Mouse (Mus musculus) intestine, postnatal 0 days (tissue): ENCODE measurements around the gene Hyal2. TPM values are rescaled to one million over a fixed set of nuclear protein-coding genes. Genes with fewer than 3 reads are reported as not detected.

Experiments
- ATAC-seq: fragments of 200-750 bp; cut with Nextera tagmentation; 2 replicates; pipeline ENCODE4 v1.8.0; 2017; ENCODE audit warnings: mild to moderate bottlenecking, moderate TSS enrichment, moderate library complexity
- H3K27ac ChIP-seq: fragments of 300-500 bp; sonication (generic); 2 replicates; pipeline ENCODE4 v1.5.1; 2014; ENCODE audit warnings: mild to moderate bottlenecking, low read depth, low read length, moderate library complexity
- H3K27me3 ChIP-seq: fragments of 300-500 bp; sonication (generic); replicated peaks from 2 replicates; pipeline ENCODE4 v1.6.1; 2014; ENCODE audit warnings: low read length, mixed read lengths; ENCODE audit not compliant: control insufficient read depth, insufficient read depth
- H3K36me3 ChIP-seq: fragments of 300-500 bp; sonication (generic); 2 replicates; pipeline ENCODE4 v1.6.1; 2014; ENCODE audit warnings: mild to moderate bottlenecking, moderate library complexity; ENCODE audit not compliant: control insufficient read depth, insufficient read depth
- H3K4me1 ChIP-seq: fragments of 300-500 bp; sonication (generic); replicated peaks from 2 replicates; pipeline ENCODE4 v1.6.1; 2014; ENCODE audit warnings: antibody characterized with exemption, low read length, mixed read lengths; ENCODE audit not compliant: control insufficient read depth, insufficient read depth
- H3K4me2 ChIP-seq: fragments of 300-500 bp; sonication (generic); replicated peaks from 2 replicates; pipeline ENCODE4 v1.6.1; 2014; ENCODE audit warnings: low read depth, mild to moderate bottlenecking, moderate library complexity
- H3K4me3 ChIP-seq: fragments of 300-500 bp; sonication (generic); 2 replicates; pipeline ENCODE4 v1.5.1; 2014; ENCODE audit warnings: low read depth, low read length
- H3K9ac ChIP-seq: fragments of 300-500 bp; sonication (generic); 2 replicates; pipeline ENCODE4 v1.6.1; 2014; ENCODE audit warnings: mild to moderate bottlenecking, low read depth, low read length
- H3K9me3 ChIP-seq: fragments of 300-500 bp; sonication (generic); 2 replicates; pipeline ENCODE4 v1.6.1; 2016; ENCODE audit warnings: mixed run types; ENCODE audit not compliant: control insufficient read depth
- CTCF ChIP-seq: sonication (generic); IDR thresholded peaks from 2 replicates; pipeline ENCODE4 v1.5.1; 2016; ENCODE audit warnings: low read depth, mild to moderate bottlenecking, control low read depth, antibody characterized with exemption, moderate library complexity
- WGBS: fragments of 180-500 bp; shearing (Covaris S2); extraction: QIAGEN DNeasy Blood & Tissue Kit; methylation state at CpG from one replicate; pipeline ENCODE4 v1.1.7; 2014; 5-methylcytosine and 5-hydroxymethylcytosine counted together
- polyA plus RNA-seq: library from polyadenylated mRNA; unstranded; fragments of >200 nt; fragmentation: Nextera tagmentation; extraction: Ambion mirVana; gene quantifications from 2 replicates; pipeline ENCODE4 v1.2.1, GENCODE M21; 2015

The Hyal2 gene
- polyA plus RNA-seq, 1 experiment from 2014 or later: 52.8 TPM

DNA sequence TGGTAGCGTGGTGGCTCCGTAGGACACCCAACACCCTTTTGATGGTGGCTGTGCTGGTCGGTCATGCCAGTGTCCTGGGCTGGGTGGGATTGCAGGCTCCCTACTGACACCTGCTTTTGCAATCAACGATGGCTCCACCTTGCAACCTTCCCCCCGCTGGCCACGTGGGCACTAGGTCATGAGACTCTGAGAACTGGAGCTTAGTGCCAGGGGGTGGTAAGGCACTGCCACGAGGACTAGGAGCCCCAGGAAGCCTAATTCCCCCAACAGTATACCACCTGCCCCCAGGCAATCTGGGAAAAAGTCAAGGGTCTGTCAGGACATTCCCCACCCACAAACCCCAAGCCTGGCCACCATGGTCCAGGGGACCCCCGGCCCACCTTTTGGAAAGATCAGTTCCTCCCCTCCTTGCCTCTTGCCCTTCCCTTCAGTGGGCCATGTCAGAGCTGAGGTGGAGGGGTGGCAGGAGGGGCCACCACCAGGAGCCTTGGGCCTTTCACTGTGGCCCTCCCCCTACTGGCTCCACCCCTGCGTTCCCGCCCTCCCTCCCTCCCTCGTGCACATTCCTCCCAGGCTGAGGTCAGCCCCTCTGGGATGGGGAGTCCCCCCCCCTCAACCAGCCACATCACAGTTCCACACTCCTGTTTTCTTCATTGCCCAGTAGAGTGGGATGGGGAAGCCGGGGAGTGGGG is 41.1 kb downstream of the Hyal2 start, which contains the start of gene Sema3b:
Gene Sema3b, minus strand, starts transcription at position 489 of the 692 bp plus-strand sequence.
- no peaks in the 10 kb centered on the region for H3K9me3 ChIP-seq
- no peaks in the 10 kb centered on the region for H3K27me3 ChIP-seq
- peak within 1 kb of the TSS; percentile 62 for H3K4me2 ChIP-seq
- 0 out of 2 replicates have a peak within 1 kb of the TSS, but pooled peaks have one; percentile 18 for H3K9ac ChIP-seq
- H3K4me1 ChIP-seq: peaks cover 32% of the 10 kb centered on the region
- no peak for TF ChIP-seq CTCF
- WGBS: 37% methylated on average over 12 of the region's 12 CpGs
- H3K4me3 ChIP-seq: no peak within 1 kb of the TSS
- H3K36me3 ChIP-seq: peaks cover 3% of the 10 kb centered on the region; the same call in 1 of the 2 replicates
- no peak for ATAC-seq
- H3K27ac ChIP-seq: peak within 1 kb of the TSS; percentile 87

- peak overlapping the region; percentile 54; the same call in 1 of the 2 replicates for H3K27ac ChIP-seq
- H3K9ac ChIP-seq: no peak overlapping the region
- peaks cover 28% of the 10 kb centered on the region for H3K4me1 ChIP-seq
- H3K4me2 ChIP-seq: peak overlapping the region; percentile 62; the same call in 1 of the 2 replicates
- no peaks in the 10 kb centered on the region for H3K9me3 ChIP-seq
- H3K36me3 ChIP-seq: peaks cover 9% of the 10 kb centered on the region
- WGBS: 76% methylated on average over 4 of the region's 4 CpGs
- no peak overlapping the region for H3K4me3 ChIP-seq
- no peak for TF ChIP-seq CTCF
- ATAC-seq: no peak
- no peaks in the 10 kb centered on the region for H3K27me3 ChIP-seq
Measured at GRCm38 (mm10) chr9:107609433-107609830, 41.7 kb downstream of the Hyal2 start.

DNA sequence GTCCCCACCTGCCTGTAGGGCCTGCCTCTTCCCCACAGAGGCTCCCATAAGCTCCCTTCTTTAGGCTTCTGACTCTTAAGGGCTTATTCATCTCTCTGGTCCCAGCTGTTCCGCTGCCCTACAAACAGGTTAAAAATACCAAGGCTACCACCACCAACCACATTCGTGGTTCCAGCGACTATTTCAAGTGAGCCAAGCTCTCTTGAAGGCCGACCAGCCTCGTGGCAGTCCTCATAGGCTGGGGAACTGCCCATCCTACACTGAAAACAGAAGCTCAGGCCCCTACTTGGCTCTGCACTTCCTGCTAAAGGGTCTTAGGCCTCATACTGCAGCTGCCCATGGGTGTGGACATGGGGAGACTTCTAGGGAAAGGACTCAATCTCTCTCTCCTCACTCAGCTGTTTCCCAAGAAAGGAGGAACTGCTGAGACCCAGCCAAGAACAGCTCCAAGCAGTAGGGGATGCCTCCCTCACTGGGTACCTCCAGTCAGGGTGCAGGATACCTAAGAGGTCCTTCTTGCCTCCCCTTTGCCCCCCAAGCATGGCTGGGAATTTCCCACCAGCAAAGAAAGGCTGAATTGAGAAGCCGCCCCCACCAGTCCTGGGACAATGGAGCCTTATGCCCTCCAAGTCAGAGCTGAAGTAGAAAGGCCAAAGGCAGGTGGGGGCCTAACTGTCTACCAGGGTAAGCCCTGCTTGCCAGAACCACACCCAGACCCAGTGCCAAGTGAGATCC is 43.9 kb downstream of the Hyal2 start:
- Histone ChIP-seq H3K4me3 (no peak overlapping the region), H3K4me1 (peaks cover 28% of the 10 kb centered on the region), H3K27ac (peak overlapping the region; percentile 95), H3K4me2 (peak overlapping the region; percentile 67), H3K27me3 (no peaks in the 10 kb centered on the region), H3K9me3 (no peaks in the 10 kb centered on the region), H3K36me3 (peaks cover 30% of the 10 kb centered on the region), H3K9ac (peak overlapping the region; percentile 60)
- no peak for ATAC-seq
- TF ChIP-seq CTCF: no peak
- 67% methylated on average over 6 of the region's 6 CpGs for WGBS

DNA sequence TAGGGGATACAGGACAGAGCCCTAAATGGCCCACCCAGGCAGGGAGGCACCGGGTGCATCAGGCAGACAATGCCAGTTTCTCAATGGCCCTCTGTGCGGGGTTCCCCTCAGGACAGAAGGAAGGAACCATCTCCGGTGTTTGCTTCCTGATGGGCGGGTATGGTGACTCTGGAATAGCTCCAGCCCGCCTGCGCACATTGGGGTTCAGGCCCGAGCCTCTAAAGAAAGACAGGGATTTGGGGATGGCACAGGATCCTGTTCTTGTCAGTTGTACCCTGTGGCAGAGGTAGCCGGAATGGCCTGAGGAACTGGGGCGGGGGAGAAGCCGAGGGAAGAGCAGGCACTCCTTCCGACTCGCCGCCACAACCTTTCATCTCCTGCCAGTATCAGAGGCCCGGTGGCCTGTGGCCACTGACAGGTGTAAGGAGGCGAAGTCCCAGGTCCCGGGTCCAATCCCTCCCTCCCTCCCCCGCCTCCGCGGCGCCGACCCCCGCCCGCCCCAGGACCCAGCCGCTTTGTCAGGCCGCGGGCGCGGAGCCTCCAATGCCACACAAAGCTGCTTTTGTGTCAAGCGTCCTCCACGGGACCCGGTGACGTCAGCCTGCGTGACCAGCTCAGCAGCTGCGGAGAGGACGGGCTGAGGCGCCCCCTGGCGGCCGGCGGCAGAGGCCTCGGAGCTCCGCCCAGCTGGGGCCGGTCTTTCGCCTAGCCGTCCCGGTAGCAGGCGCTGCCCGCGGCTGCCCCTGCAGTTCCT is 44.6 kb downstream of the Hyal2 start:
- Histone ChIP-seq H3K9me3 (no peaks in the 10 kb centered on the region), H3K9ac (peak overlapping the region; percentile 60), H3K4me1 (peaks cover 25% of the 10 kb centered on the region; the same call in 1 of the 2 replicates), H3K36me3 (peaks cover 36% of the 10 kb centered on the region), H3K4me3 (peak overlapping the region; percentile 33), H3K4me2 (peak overlapping the region; percentile 67), H3K27ac (peak overlapping the region; percentile 95), H3K27me3 (no peaks in the 10 kb centered on the region)
- peak; percentile 97 for TF ChIP-seq CTCF
- 3% methylated on average over 42 of the region's 48 CpGs for WGBS
- peak; percentile 84 for ATAC-seq

GRCm38 (mm10) chr9:107612945-107613569 is 45.3 kb downstream of the Hyal2 start:
- Histone ChIP-seq H3K9me3 (no peaks in the 10 kb centered on the region), H3K4me3 (no peak overlapping the region), H3K4me1 (peaks cover 22% of the 10 kb centered on the region; the same call in 1 of the 2 replicates), H3K9ac (no peak overlapping the region; the same call in 1 of the 2 replicates), H3K4me2 (peak overlapping the region; percentile 67), H3K27ac (peak overlapping the region; percentile 95), H3K36me3 (peaks cover 42% of the 10 kb centered on the region), H3K27me3 (no peaks in the 10 kb centered on the region)
- peak; percentile 58 for TF ChIP-seq CTCF
- 8% methylated on average over 12 of the region's 12 CpGs for WGBS
- ATAC-seq: peak; percentile 28
